Mouse (Mus musculus) erythroblast, embryonic 14.5 days (primary cell): ENCODE data around the gene Arrdc3. TPM values are rescaled to one million over a fixed set of nuclear protein-coding genes. Genes with fewer than 3 reads are reported as not detected.
"Not testable (repeated sequence)": the region's sequence is repeated elsewhere in the genome, so short reads cannot be mapped to it uniquely, and the experiment has no call there.

Source experiments
- H3K27me3 ChIP-seq: 2 replicates; pipeline ENCODE4 v1.6.1; 2012; ENCODE audit warnings: inconsistent platforms; ENCODE audit not compliant: control insufficient read depth
- H3K36me3 ChIP-seq: 2 replicates; pipeline ENCODE4 v1.6.1; 2012; ENCODE audit warnings: mild to moderate bottlenecking, inconsistent platforms; ENCODE audit not compliant: control insufficient read depth
- H3K4me1 ChIP-seq: 2 replicates; pipeline ENCODE4 v1.6.1; 2012; ENCODE audit warnings: inconsistent platforms; ENCODE audit not compliant: control insufficient read depth
- H3K4me3 ChIP-seq: replicated peaks from 2 replicates; pipeline ENCODE3; 2012; ENCODE audit warnings: moderate library complexity, mild to moderate bottlenecking, inconsistent platforms
- H3K9me3 ChIP-seq: 2 replicates; pipeline ENCODE4 v1.6.1; 2012; ENCODE audit warnings: low read length, inconsistent platforms, mixed read lengths; ENCODE audit not compliant: control insufficient read depth
- GATA1 ChIP-seq: IDR thresholded peaks from 2 replicates; pipeline ENCODE4 v1.6.1; 2012; ENCODE audit warnings: low read length, inconsistent platforms, mixed read lengths
- TAL1 ChIP-seq: IDR thresholded peaks from 3 replicates; pipeline ENCODE4 v1.6.1; 2012; ENCODE audit warnings: low read length, inconsistent platforms, mixed read lengths
- polyA plus RNA-seq: library from polyadenylated mRNA; stranded (reverse); fragments of >175 nt; gene quantifications from 2 replicates; pipeline ENCODE4 v1.2.3, GENCODE M21; 2012

Gene Arrdc3
- polyA plus RNA-seq, 1 experiment = 0.54 TPM

DNA sequence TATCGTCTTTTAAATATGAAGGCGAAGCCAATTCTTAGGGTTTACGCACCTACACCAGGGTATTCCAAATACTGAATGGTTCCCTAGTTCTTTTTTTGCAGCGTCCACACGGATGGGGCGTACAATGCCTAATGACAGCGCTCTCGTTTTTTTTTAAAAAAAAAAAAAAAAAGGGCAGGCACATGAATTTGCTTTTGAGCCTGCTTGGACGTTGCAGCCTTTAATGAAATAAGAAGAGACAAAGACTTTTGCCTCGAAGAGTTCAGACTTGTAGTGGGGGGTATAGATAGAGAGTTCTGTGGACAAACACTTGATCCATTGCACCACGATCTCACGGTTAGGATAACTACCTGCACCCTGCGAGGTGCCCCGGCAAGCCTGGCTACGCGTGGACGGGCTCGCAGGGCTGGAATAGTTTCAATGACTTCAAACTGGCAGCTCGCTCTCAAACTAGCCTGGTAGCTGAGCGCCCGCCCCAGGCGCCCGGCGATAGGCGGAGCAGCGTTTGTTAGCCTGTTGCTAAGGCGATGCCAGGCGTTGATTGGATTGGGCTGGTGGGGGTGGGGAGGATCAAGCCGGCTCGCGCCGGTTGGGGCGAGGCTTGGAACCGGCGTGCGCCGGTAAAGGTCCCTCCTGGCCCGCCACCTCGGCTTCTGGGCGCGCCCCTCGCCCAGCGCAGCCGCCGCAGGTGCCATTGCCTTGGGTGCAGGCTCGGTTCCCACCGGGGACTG, 2.1 kb downstream of the Arrdc3 start:
- H3K27me3 ChIP-seq = 0 out of 2 replicates have a peak, but pooled peaks cover 3% of the 10 kb centered on the region
- TF ChIP-seq TAL1 (no peak), GATA1 (no peak)
- H3K9me3 ChIP-seq = no peaks in the 10 kb centered on the region
- H3K36me3 ChIP-seq = peaks cover 33% of the 10 kb centered on the region
- peak overlapping the region; percentile 94 for H3K4me3 ChIP-seq
- peaks cover 17% of the 10 kb centered on the region for H3K4me1 ChIP-seq

DNA sequence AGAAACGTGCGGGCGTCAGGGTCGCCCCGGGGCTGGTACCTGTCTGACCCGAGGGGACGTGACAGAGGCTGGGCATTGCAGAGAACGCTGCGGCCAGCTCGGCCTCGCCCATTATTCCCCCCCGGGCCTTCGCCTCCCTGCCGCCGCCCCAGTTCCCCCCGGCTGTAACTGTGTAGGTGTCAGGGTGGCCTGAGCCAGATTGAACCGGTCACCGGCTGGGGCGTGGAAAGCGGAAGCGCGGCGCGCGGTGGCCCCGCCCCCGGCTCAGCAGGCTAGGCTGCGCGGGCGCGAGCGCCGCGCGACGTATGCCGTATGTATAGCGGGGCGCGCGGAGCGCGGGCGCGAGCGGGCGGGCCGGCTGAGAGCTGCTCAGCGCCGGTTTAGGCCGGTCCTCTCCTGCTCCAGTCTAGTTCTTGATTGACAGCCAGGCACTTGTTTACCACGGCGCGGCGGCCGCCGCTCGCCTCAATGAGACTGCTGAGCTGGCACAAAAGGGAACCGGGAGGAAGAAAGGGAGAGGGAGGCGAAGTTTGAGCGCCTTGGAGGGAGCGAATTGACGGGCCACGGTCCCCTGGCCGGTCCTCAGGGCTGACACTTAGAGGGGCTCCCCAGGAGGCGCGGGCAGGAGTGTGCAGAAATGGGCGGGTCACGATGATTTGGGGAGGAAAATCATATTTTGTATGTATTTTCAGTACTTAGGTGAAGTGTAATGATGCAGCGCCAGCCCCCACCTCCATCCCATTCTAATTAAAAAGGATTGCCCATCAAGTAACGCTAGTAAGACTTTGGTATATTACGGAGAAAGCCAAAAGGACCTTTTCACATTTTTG, 2.9 kb downstream of the Arrdc3 start:
- H3K4me3 ChIP-seq = peak overlapping the region; percentile 94
- peaks cover 17% of the 10 kb centered on the region for H3K4me1 ChIP-seq
- peaks cover 40% of the 10 kb centered on the region for H3K36me3 ChIP-seq
- H3K9me3 ChIP-seq = no peaks in the 10 kb centered on the region
- no peaks in the 10 kb centered on the region for H3K27me3 ChIP-seq
- TF ChIP-seq GATA1 (no peak), TAL1 (no peak)

DNA sequence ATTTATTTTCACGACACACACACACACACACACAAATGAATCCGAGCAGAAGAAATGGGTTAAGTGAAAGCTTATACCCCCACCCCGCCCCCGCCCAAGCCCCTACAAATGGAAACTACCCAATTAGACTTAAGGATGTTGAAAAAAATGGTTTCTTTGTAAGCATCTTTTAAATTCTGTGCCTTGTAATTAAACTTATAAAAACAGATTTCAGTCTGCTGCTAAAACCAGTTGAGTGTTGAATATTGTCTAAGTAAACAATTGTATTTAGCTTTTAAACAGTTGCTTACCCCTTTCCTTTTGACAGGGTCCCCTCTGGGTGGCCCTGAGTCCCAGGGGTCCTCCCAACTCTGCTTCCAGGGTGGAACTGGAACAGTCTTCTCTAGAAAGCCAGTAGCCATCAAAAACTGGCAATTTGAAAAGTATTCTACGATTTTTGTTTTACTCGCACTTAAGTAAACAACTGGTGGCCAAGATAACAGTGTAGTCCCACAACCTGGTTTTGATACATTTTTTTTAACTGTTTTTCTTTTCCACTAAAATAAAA, 3.6 kb downstream of the Arrdc3 start:
- Histone ChIP-seq H3K27me3 (no peaks in the 10 kb centered on the region), H3K4me1 (peaks cover 17% of the 10 kb centered on the region), H3K36me3 (peaks cover 47% of the 10 kb centered on the region), H3K9me3 (no peaks in the 10 kb centered on the region), H3K4me3 (peak overlapping the region; percentile 94)
- TF ChIP-seq TAL1 (no peak), GATA1 (no peak)

DNA sequence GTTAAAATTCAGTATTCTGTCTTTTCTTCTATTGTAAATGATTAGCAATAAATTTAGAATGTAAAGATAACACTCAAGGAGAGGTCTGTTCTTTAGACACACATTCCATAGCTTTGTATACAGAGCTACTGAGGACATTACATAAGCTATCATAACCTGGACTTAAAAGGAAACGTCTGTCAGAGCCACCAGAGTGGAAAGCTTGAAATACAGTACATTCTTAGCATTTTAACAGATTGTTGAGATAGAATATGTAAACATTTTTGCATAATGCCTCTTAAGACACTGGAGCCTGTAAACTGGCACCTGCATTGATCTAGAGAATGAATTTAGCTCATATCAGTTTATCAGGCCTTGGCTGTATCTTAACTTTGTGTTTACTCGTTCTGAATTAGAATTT, 4.7 kb downstream of the Arrdc3 start:
- Histone ChIP-seq H3K4me3 (no peak overlapping the region), H3K9me3 (no peaks in the 10 kb centered on the region), H3K4me1 (peaks cover 9% of the 10 kb centered on the region), H3K36me3 (peaks cover 58% of the 10 kb centered on the region), H3K27me3 (no peaks in the 10 kb centered on the region)
- no peak for TF ChIP-seq GATA1
- no peak for TF ChIP-seq TAL1

DNA sequence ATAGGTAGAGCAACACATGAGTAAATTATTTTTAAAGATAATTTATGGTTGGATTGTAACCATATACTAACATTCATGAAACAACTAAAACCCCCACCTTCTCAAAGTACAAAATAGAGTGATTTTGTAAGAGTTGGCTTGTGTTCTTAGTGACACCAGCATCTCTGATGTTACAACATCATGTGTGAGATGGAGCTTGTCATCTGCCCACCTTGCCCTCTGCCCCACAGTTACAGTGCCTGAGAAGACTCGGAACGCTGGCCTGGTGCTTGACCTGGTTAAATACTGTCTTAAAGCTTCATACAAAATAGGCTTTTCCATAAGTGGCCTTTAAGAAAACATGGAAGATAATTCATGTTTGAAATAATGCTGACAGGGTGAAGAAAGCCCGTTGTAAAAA, 11.7 kb downstream of the Arrdc3 start:
- peaks cover 82% of the 10 kb centered on the region for H3K36me3 ChIP-seq
- not testable (repeated sequence) for H3K4me3 ChIP-seq, H3K4me1 ChIP-seq, H3K9me3 ChIP-seq, H3K27me3 ChIP-seq

DNA sequence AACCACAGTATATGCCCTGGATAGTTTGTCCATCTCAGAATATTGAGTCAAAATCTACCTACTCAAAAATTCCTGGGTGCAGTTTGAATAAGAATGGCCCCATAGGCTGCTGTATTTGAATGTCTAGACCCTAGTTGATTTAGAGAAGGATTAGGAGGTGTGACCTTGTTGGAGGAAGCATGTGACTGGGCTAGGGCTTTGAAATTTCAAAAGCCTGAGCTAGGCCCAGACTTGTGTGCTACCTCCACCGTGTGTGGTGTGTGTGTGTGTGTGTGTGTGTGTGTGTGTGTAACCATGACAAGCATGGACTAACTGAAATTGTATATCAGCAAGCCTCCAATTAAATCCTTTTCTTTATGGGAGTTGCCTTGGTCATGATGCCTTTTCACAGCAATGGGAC, 14.2 kb downstream of the Arrdc3 start:
- no peaks in the 10 kb centered on the region for H3K9me3 ChIP-seq
- no peaks in the 10 kb centered on the region for H3K27me3 ChIP-seq
- TF ChIP-seq GATA1 = no peak
- no peak for TF ChIP-seq TAL1
- peaks cover 57% of the 10 kb centered on the region for H3K36me3 ChIP-seq
- H3K4me1 ChIP-seq = no peaks in the 10 kb centered on the region
- H3K4me3 ChIP-seq = no peak overlapping the region

DNA sequence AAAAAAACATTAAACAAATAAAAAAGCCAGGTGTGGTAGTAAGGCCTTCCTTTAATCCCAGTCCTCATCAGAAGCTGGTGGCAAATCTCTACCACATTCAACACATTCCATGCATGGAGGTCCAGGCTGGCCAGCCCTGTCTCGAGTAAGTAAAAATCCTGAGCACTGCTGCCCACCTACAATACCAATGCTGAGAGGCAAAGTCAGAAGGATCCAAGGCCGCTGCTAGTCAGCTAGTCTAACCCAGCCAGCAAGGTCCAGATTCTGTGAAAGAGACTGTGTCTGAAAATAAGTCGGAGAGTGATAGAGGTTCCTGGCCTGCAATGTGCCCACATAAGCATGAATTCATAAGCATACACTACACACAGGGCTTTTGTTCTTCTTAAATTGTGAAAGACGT, 14.9 kb downstream of the Arrdc3 start:
- H3K9me3 ChIP-seq = no peaks in the 10 kb centered on the region
- H3K36me3 ChIP-seq = peaks cover 50% of the 10 kb centered on the region
- TF ChIP-seq GATA1 = no peak
- no peak for TF ChIP-seq TAL1

DNA sequence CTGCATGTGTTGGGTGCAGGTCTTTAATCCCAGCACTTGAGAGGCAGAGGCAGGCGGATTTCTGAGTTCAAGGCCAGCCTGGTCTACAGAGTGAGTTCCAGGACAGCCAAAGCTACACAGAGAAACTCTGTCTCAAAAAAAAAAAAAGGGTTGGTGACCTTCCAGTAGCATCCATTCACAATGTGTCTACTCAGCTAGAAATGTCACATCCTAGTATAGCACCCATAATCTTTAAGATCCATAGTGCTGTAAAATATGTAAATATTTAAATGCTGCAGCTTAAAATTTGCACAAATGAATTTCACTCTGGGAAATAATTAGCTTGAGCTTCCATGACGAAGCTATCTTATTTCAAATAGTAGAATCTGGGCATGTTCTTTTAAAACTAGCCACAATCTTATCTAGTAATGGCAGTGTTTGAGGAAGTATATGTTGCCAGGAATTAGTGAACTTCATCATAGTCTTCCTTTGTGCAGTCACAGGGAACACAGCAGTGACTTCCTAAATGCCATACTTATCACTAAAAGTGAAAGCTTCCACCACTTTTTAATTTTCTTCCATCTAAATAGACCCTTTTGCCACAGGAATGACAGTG, 16.3 kb downstream of the Arrdc3 start:
- H3K4me3 ChIP-seq = no peak overlapping the region
- H3K27me3 ChIP-seq = no peaks in the 10 kb centered on the region
- TF ChIP-seq TAL1 (no peak), GATA1 (no peak)
- peaks cover 36% of the 10 kb centered on the region for H3K36me3 ChIP-seq
- H3K4me1 ChIP-seq = no peaks in the 10 kb centered on the region
- H3K9me3 ChIP-seq = no peaks in the 10 kb centered on the region

More for the DNA sequence above, 14.9 kb downstream of the Arrdc3 start:
- no peak overlapping the region for H3K4me3 ChIP-seq
- H3K4me1 ChIP-seq = no peaks in the 10 kb centered on the region
- no peaks in the 10 kb centered on the region for H3K27me3 ChIP-seq

DNA sequence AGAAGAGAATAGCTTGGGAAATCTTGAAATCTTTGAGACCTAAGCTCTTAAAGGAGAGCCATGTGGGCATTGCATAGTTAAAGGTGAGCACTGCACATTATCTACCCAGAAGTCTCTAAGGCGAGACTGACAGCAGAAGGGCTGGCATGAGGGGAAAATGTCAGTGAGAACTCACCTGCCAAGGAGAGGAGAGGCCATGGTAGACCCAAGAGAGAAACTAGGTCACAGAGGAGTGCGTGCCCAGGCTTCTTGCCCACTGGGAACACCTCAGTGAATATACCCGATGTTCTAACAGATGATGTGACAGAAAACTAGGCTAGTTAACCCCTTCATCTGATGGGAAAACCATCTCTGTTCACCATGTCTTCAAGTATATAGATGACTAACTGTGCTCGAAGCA, 18.2 kb downstream of the Arrdc3 start:
- Histone ChIP-seq H3K4me3 (no peak overlapping the region), H3K36me3 (peaks cover 17% of the 10 kb centered on the region), H3K9me3 (no peaks in the 10 kb centered on the region), H3K4me1 (no peaks in the 10 kb centered on the region), H3K27me3 (no peaks in the 10 kb centered on the region)
- no peak for TF ChIP-seq TAL1
- TF ChIP-seq GATA1 = no peak
